In genomic region chr16:11305531-11305930, GRCm38 (mm10) we compare ENCODE assay signal across 35 mouse cellular contexts. TPM values are rescaled to one million over a fixed set of nuclear protein-coding genes. Genes with fewer than 3 reads are reported as not detected.
"Had no signal": no experiment of that assay in that cellular context is flagged by ENCODE, and none has a peak within 500 bp of the region (broad histone marks: within the 10 kb centered on the region; RNA-seq: fewer than 3 reads in every experiment).

No protein-coding gene starts in this region.

- H3K27ac ChIP-seq: embryonic facial prominence, embryonic 10.5 days; embryonic facial prominence, embryonic 12.5 days; embryonic facial prominence, embryonic 13.5 days; embryonic facial prominence, embryonic 15.5 days; forebrain, embryonic 10.5 days; forebrain, embryonic 12.5 days; forebrain, embryonic 13.5 days; forebrain, embryonic 15.5 days; gastrocnemius, adult 2 months; heart, adult 2 months had no signal

- DNase-seq: cerebellum, adult 9-10 months; cerebellum, adult 9-11 months; cerebellum, postnatal 10 days; cerebellum, postnatal 14 days; cerebellum, postnatal 25 days; cerebellum, postnatal 36 days; embryo, embryonic 11 days; forebrain, postnatal 0 days; gastrocnemius, adult 2 months; gastrocnemius, postnatal 10 days; gastrocnemius, postnatal 14 days; gastrocnemius, postnatal 25 days; gastrocnemius, postnatal 36 days; heart, adult 11 months; heart, adult 18-20 months; heart, adult 2 months had no signal

- H3K27me3 ChIP-seq: embryonic facial prominence, embryonic 12.5 days; embryonic facial prominence, embryonic 13.5 days; embryonic facial prominence, embryonic 15.5 days; forebrain, embryonic 12.5 days; forebrain, embryonic 13.5 days; forebrain, embryonic 15.5 days had no signal

- H3K36me3 ChIP-seq: embryonic facial prominence, embryonic 10.5 days; embryonic facial prominence, embryonic 12.5 days; embryonic facial prominence, embryonic 13.5 days; embryonic facial prominence, embryonic 15.5 days; forebrain, embryonic 10.5 days; forebrain, embryonic 12.5 days; forebrain, embryonic 15.5 days had no signal

- H3K9me3 ChIP-seq: embryonic facial prominence, embryonic 10.5 days; embryonic facial prominence, embryonic 12.5 days; embryonic facial prominence, embryonic 13.5 days; embryonic facial prominence, embryonic 15.5 days; forebrain, embryonic 10.5 days; forebrain, embryonic 12.5 days; forebrain, embryonic 13.5 days; forebrain, embryonic 15.5 days had no signal

- H3K4me2 ChIP-seq: embryonic facial prominence, embryonic 12.5 days; embryonic facial prominence, embryonic 13.5 days; embryonic facial prominence, embryonic 15.5 days; forebrain, embryonic 12.5 days; forebrain, embryonic 13.5 days; forebrain, embryonic 15.5 days had no signal

- H3K4me3 ChIP-seq: embryonic facial prominence, embryonic 10.5 days; embryonic facial prominence, embryonic 12.5 days; embryonic facial prominence, embryonic 13.5 days; embryonic facial prominence, embryonic 15.5 days; erythroblast, embryonic 14.5 days; forebrain, embryonic 10.5 days; forebrain, embryonic 12.5 days; forebrain, embryonic 13.5 days; forebrain, embryonic 15.5 days; gastrocnemius, adult 2 months; heart, adult 2 months had no signal

- H3K4me1 ChIP-seq: embryonic facial prominence, embryonic 10.5 days; embryonic facial prominence, embryonic 12.5 days; embryonic facial prominence, embryonic 13.5 days; embryonic facial prominence, embryonic 15.5 days; forebrain, embryonic 10.5 days; forebrain, embryonic 12.5 days; forebrain, embryonic 13.5 days; forebrain, embryonic 15.5 days had no signal

- H3K9ac ChIP-seq: embryonic facial prominence, embryonic 12.5 days; embryonic facial prominence, embryonic 13.5 days; embryonic facial prominence, embryonic 15.5 days; forebrain, embryonic 12.5 days; forebrain, embryonic 13.5 days; forebrain, embryonic 15.5 days; forebrain, postnatal 0 days had no signal

RNA-seq across cellular contexts. Expression of gene Tnfrsf17, which starts 8.1 kb away (rescaled TPM):
- total RNA-seq: common myeloid progenitor, adult 5-6 weeks; forebrain, postnatal 0 days; gastrocnemius, adult 18-20 months; gastrocnemius, adult 2 months; gastrocnemius, adult 8-10 months; gastrocnemius, postnatal 14 days; gastrocnemius, postnatal 25 days; gastrocnemius, postnatal 36 days; gastrocnemius, postnatal 4 days; granulocyte monocyte progenitor cell, adult 5-6 weeks; heart, adult 18-20 months; heart, adult 2 months had no signal
- polyA plus RNA-seq: embryonic facial prominence, embryonic 10.5 days; embryonic facial prominence, embryonic 11.5 days; embryonic facial prominence, embryonic 12.5 days; embryonic facial prominence, embryonic 14.5 days; embryonic facial prominence, embryonic 15.5 days; erythroblast, embryonic 14.5 days; forebrain, embryonic 10.5 days; forebrain, embryonic 11.5 days; forebrain, embryonic 12.5 days; forebrain, embryonic 14.5 days; forebrain, embryonic 15.5 days; forebrain, embryonic 16.5 days had no signal
